Mouse (Mus musculus) c-Kit-positive CD71-positive TER-119-negative erythroid progenitor cells, embryonic 14.5 days (primary cell): ENCODE data around the gene Isg20.

ENCODE experiments used
- DNase-seq: peaks from one replicate; pipeline ENCODE4 v3.0.0-alpha.2; 2013; ENCODE audit warnings: low read depth

The Isg20 gene

DNA sequence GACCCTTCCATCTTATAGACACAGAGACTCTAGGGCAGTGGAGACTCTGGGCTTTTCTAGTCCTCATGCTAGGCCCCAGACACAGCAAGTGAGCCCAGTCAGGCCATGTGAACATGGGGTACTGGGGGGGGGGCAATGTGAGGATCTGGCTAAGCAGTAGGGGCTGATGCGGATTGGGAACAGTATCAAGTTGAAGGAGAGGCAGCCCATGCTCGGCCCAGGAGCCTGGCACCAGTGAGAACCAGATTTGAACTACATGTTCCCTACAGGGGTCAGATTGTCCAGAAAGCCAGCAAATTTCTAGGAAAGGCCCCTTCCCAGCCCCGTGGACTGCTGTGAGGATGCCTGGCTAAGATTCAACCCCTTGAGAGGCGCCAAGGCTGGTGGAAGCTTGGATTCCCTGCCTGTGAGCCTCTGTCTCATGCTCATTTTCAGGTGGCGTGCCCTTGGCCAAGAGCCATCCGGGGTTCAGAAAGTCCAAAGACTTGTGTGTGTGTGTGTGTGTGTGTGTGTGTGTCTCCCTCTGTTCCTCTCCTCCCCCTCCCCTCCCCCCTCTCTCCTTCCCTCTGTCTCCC, 45.4 kb downstream of the Isg20 start:
- DNase-seq = no peak

DNA sequence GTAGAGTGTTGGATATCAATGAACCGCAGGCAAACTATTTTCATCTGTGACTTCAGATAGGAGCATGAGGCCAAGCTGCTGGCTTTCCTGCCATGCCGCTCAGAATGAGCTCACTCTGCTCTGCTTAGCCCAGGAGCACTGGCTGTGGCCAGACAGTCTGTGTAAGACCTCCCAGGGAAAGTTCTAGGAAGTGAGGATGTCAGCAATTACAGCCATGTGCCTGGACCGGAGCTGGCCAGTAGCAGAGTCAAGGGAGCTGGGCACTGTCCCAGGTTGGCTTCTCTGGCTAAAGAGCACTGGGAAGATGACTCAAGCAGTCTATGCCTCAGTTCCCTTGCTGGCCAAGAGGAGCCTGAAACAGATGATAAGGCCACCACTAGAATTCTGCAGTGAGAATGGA, 50.7 kb downstream of the Isg20 start:
- DNase-seq = no peak
